Mouse (Mus musculus) gastrocnemius, adult 2 months (tissue): ENCODE results near the gene Sinhcaf. TPM values are rescaled to one million over a fixed set of nuclear protein-coding genes. Genes with fewer than 3 reads are reported as not detected.
"Not testable (repeated sequence)": the region's sequence is repeated elsewhere in the genome, so short reads cannot be mapped to it uniquely, and the experiment has no call there.

ENCODE experiments used
- DNase-seq: peaks from one replicate; pipeline ENCODE4 v3.0.0; 2022
- H3K27ac ChIP-seq: fragments of 200-600 bp; 2 replicates; pipeline ENCODE4 v1.8.1; 2022; ENCODE audit warnings: mild to moderate bottlenecking
- H3K4me3 ChIP-seq: fragments of 200-600 bp; 2 replicates; pipeline ENCODE4 v1.8.1; 2022; ENCODE audit warnings: mild to moderate bottlenecking, moderate library complexity
- CTCF ChIP-seq: fragments of 200-600 bp; IDR thresholded peaks from 2 replicates; pipeline ENCODE4 v1.8.1; 2022; ENCODE audit warnings: antibody characterized with exemption, mild to moderate bottlenecking, moderate library complexity
- intact Hi-C: fragments of 180-260 bp; cut with DNase I; formaldehyde crosslinking; loops from one replicate; pipeline ENCODE4 v1.15.1; 2025
- long read RNA-seq, 2 experiments: library from polyadenylated mRNA; stranded (forward); transcript quantifications; one replicate each; pipeline ENCODE4 v2.0.0; 2021
- total RNA-seq, 2 experiments: library from RNA; stranded (reverse); gene quantifications; 2 replicates each; pipeline ENCODE4 v1.2.3; 2021

Gene Sinhcaf
- total RNA-seq = 1 to 10 TPM; 1.2 to 2.0 TPM
- long read RNA-seq, experiment 1, partial matches to known transcripts = 0 of 1 reads
- long read RNA-seq, experiment 1, other reads (novel, unspliced or antisense) = 0 of 1 reads
- long read RNA-seq, experiment 2, partial matches to known transcripts = 0 of 1 reads
- long read RNA-seq, experiment 2, other reads (novel, unspliced or antisense) = 0 of 1 reads

DNA sequence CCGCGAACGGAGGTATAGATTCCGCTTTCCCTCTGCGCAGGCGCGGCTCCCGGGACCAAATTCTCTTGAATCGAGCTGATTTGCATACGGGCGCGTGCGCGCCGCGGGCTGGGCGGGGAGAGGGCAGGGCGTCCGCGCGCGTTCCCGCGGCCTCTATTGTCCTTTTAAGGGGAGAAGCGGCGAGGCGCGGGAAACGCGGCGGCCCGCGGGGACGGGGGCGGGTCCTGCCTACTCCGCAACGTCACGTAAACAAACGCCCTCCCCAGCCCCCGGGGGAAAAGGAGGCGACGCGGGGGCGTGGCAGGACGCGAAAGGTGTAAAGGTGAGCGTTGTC is at the start of gene Sinhcaf:
TSS of gene Sinhcaf (minus strand) at position 59 of the 334 bp plus-strand sequence.
- peak; percentile 98 for DNase-seq
- intact Hi-C loops = loop anchor here (5.0 kb wide), 1 partner anchor 156 kb away; the partner anchor contains the start of gene Dennd5b
- TF ChIP-seq CTCF = no peak
- peak within 1 kb of the TSS; percentile 94 for H3K4me3 ChIP-seq
- peak within 1 kb of the TSS; percentile 78 for H3K27ac ChIP-seq

DNA sequence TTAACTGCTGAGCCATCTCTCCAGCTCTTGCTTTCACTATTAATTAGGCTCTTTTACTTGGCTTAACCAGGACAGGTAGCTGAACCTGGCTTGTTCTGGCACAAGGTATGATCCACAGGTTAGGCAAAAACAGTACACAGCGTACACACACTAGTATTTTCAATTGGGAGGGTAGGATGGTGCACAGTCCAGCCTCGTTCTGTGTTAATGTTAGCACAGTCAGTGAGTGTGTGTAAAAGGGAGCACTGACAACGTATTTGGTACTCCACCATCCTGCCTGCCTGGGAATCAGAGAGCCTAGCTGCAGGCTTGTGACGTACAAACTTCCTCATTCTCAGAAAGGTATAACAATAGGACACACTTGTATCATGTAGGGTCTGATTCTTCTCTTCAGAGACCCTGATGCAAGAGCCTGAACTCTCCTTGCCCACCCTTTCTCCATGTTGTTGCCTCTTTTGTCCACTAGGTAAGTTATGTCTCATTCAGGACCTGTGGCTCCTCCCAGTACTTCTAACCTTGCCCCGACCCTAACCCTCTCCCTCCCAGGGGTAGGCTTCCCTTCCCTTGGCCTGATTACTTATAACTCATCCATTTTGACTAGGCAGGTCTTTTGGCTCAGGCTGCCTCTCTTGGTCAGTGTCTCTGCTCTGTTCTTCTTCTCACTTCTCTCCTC is 48.2 kb upstream of the Sinhcaf start:
- Histone ChIP-seq H3K27ac (no peak overlapping the region), H3K4me3 (no peak overlapping the region)
- no peak for TF ChIP-seq CTCF
- no peak for DNase-seq
- intact Hi-C loops = no loop called here

DNA sequence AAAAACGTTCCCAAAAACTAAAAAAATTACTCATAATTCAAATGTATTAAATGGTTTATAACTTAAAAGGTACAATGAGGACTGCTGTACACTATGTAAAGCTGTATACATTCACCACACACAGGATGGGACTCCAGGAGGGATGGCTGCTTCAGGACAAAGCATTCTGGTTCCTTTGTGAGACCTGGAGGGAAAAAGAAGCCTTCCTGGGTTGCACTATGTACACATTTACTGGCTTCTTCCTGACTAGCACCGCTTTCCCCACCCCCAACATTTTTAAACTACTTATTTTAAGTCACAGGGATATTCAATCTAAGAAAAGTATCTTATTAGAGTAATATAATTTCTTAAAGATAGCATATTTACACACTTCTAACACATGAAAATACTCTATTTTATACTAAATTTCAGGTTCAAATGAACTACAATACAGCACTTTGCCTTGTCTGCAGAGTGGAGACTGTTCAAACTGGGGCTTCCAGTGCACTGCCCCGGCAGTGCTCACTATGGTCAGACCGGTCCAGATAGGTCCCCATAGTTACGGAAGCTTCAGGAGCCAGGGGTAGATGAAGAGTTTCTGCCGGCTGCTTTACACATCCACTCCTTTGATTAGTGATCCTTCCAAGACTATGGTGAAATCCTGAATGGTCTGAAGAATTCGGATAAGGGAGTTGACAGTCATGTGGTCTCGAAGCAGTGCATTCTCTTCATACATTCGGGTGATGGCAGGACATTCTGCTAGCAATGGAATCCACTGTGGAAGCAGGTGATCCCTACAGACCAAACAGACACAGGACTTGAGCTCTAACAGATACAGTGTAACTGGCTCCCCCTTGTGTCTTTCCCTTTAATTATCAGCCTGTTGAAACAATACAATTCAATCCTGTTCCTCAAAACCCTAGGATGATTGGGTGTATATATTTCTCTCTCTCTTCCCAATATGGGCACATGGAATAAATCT is 47.1 kb upstream of the Sinhcaf start:
- TF ChIP-seq CTCF = peak; percentile 26; the same call in 1 of the 2 replicates
- no peak for DNase-seq
- intact Hi-C loops = no loop called here
- no peak overlapping the region for H3K4me3 ChIP-seq
- H3K27ac ChIP-seq = no peak overlapping the region

DNA sequence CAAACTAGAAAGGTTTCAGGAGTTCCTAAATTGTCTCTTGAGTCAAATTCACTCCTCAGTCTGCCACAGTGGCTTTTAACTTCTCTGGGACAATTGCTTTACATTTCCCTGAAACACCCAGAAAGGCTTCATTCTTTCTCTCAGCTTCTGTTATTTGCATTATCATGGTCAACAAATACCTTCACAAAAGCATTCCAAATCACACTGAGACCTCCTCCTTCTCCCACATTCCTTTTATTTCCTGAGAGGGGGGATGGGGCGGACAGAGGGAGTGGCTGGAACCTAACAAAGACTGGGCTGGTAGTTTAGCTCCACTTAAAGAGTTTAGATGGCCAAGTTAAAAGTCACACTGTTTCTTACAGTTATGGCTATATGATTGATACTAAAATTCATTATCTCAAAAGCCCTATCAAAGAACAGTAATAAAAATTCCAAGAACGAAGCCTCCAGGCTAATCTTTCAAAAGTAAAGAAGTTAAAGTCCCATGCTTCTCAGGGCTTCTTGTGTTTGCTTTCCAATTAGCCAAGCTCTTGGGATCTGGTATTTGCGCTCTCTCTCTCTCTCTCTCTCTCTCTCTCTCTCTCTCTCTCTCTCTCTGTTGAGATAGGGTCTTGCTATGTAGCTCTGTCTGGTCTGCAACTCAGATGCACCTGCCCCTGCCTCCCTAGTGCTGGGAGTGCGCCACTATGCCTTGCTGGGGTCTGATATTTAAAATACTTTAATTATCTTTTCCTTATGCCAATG is 46.3 kb upstream of the Sinhcaf start:
- DNase-seq = no peak
- no peak overlapping the region for H3K4me3 ChIP-seq
- intact Hi-C loops = no loop called here
- H3K27ac ChIP-seq = no peak overlapping the region
- no peak for TF ChIP-seq CTCF

DNA sequence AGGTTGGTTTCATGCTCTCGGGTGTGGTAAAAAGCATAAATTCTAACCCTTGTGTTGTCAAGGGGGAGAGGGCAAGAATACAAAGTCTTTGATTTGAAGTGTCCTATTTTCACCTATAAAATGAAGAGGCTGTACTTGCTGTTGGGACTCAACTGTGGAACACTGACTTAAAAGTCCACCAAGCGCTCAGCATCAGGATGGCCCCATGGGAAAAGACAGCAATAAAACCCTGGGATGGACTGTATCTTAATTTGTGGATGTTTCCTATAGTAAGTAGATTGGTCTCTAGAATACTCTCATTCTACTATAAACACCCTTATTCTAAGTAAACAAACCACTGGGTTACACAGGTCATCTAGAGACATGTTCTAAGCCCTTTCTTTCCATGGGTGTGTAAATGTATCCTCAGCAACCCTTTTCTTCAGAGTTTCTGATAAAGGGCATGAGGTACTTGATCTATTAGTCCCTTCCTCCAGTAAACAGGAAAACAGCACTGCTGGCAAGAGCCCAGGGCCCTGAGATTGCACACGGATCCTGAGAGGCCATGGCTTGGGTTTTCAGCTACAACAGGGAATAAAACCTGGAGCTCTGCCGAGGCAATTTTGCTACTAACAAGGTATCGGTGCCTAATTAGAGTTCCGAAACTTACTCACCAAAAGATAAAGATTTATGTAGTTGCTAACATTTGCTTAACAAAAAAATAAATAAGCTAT is 45.5 kb upstream of the Sinhcaf start:
- no peak overlapping the region for H3K27ac ChIP-seq

DNA sequence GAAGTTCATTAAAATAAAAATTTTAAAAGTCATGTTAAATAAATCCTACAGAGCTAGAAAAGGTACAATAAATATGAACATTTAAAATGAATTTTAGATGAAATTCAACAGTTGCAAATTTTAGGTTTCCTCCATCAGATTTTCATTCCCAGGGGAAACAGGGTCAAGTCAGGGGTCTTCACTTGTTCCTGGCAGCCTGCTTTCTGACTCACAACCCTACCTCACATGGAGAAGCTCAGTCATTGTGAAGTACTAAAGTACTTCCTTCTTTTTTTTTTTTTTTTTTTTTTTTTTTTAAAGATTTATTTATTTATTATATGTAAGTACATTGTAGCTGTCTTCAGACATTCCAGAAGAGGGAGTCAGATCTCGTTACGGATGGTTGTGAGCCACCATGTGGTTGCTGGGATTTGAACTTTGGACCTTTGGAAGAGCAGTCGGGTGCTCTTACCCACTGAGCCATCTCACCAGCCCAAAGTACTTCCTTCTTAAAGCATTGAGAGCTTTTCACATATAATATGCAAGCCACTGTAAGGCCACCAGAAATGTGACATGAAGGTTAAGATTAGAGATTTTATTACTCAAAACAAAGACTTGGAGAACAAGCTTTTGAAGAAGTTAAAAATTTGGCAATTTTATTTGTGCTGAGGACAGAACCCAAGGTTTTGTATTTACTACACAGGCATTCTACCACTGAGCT is 43.7 kb upstream of the Sinhcaf start:
- DNase-seq, H3K4me3 ChIP-seq, intact Hi-C loops, H3K27ac ChIP-seq: not testable (repeated sequence)

More for the DNA sequence above, 45.5 kb upstream of the Sinhcaf start:
- intact Hi-C loops = no loop called here
- H3K4me3 ChIP-seq = no peak overlapping the region
- DNase-seq = no peak
- no peak for TF ChIP-seq CTCF

DNA sequence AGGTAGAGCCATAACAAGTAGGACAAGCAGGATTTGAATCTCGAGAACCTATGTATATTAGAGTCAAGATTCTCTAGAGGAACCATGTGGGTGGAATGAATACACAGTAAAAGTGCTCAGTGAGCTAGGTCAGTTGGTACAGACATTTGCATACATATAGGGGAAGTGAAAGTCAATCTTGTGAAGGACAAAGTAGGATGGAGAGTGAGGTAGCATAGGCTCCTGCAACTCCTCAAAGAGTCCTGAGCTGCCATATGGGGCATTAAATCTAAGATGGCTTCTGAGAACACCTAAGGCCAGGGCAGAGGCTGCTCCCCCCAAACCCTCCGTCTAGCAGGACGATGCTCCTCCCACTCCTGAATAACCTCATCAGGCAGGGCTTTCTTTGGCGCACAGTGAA is 39.7 kb upstream of the Sinhcaf start:
- Histone ChIP-seq H3K27ac (no peak overlapping the region), H3K4me3 (no peak overlapping the region)
- TF ChIP-seq CTCF = no peak
- DNase-seq = no peak
- intact Hi-C loops = no loop called here

DNA sequence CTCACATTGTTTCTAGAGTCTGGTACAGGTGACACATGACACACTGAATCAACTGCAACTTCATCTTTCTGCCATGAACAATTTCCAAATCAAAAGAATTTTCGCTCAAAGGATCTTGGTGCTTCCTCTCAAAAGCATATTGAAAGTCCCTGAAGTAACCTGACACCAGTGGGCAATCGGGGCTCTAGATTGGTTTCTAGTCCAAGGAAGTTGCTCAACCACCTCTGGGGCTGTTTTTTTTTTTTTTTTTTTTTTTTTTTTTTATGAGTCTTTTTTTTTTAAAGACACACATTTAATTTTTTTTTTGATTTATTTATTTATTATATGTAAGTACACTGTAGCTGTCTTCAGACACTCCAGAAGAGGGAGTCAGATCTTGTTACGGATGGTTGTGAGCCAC is 34.2 kb upstream of the Sinhcaf start:
- intact Hi-C loops = no loop called here
- no peak for TF ChIP-seq CTCF
- no peak overlapping the region for H3K27ac ChIP-seq
- no peak overlapping the region for H3K4me3 ChIP-seq
- DNase-seq = no peak

DNA sequence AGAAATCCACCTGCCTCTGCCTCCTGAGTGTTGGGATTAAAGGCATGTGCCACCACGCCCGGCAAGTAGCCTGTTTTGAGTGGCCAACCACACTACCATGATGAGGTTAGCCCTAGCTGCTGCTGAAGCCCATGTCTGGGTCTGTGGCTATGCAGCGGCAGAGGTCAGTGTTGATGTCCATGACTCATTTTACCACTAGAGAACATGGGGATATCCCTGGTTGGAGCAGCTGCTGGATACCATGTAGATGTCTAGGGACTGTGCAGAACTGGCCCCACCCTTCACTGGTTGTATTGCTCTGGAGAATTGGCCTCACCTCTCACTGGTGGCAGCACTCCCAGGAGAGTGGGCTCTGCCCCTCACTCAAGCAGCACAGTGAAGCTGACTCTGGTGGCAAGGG is 28.8 kb upstream of the Sinhcaf start:
- intact Hi-C loops = no loop called here
- Histone ChIP-seq H3K4me3 (no peak overlapping the region), H3K27ac (no peak overlapping the region)
- TF ChIP-seq CTCF = no peak
- no peak for DNase-seq

DNA sequence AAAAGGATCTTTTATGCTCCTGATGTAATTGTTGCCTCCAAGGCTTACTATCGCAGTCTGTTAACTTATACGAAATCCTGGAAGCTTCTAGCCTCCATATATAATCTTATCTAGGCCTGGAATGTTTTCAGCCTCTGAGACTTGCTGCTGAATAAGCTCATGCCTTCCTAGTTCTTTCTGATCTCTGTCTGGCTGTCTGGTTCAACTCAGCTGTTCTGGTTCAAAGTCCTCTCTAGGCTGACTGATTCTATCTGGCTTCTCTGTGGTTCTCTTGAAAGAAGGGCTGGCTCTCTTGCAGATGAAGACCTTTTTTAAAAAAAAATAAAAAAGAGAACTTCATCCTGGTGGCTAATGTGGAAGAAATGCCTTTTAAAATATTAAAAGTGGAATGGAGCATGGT is 26.6 kb upstream of the Sinhcaf start:
- no peak for DNase-seq
- no peak overlapping the region for H3K27ac ChIP-seq
- H3K4me3 ChIP-seq = no peak overlapping the region
- intact Hi-C loops = no loop called here
- TF ChIP-seq CTCF = no peak

DNA sequence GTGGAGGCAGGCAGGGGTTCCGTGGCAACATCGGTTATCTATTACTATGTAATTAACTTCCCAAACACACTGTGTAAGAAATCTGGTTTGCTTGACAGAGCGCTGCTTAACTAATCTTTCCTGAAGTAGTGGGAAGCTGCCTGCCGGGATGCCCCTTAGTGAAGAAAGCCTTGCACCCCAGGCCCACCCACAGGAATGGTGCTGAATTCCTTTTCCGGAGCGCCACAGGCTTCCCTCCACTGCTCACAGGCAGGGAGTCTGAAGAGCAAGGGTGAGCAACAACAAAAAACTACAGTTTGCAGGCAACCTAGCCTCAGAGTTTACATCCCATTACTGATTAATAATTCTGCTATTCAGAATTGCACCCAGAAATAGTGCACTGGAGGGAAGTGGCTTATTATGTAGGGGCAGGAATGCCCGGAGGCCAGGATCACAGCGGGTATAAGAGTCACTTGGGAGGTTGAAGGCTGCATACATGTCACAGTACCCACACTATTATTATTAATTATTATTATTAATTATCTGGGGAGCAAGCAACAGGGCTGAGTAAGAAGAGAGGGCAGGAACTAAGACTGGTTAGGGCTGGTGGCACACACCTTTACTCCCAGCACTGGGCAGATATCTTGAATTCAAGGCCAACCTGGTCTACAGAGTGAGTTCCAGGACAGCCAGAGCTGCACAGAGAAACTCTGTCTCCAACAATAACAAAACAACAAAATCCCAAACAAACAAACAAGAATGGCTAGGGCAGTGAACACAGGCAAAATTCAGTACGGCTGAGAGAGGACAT is 26.0 kb upstream of the Sinhcaf start:
- no peak for DNase-seq
- H3K27ac ChIP-seq = no peak overlapping the region
- H3K4me3 ChIP-seq = no peak overlapping the region
- intact Hi-C loops = no loop called here
- no peak for TF ChIP-seq CTCF
